In the genomic region with DNA sequence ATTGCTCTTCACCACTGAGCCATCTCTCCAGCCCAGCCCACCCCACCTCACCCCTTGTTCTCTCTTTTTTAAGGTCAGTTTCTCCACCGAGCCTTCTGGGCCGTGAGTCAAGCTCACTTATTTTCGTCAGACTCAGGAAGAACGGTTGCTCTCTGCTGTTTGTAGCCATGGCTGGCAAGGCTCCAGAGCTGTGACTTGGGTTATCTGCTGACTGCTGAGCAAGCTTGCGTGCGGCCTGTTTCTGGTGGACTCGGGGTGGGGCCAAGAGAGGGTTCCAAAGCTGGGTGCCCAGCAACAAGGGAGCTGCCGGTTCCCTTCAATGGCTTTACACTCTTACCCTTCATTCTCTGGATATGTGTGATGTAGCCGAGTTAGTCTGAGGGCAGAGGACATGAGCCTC, we compare ENCODE assay signal across 8 mouse cellular contexts. TPM values are rescaled to one million over a fixed set of nuclear protein-coding genes. Genes with fewer than 3 reads are reported as not detected.
A peak's percentile ranks its signal among the peaks of the same experiment; 100 is the strongest.
DNase-seq lines count a peak whose midpoint lies in the region; ATAC-seq and TF ChIP-seq lines count a peak whose summit lies in the region.
"Had no signal": no experiment of that assay in that cellular context is flagged by ENCODE, and none has a peak within 500 bp of the region (broad histone marks: within the 10 kb centered on the region; RNA-seq: fewer than 3 reads in every experiment).

No protein-coding gene starts in this region.

- in situ Hi-C loops in ES-E14 (cut with MboI; ENCODE audit: low sequenced_read_pairs in 2 of 2, unreplicated experiment in 2 of 2): no loop called here

- H3K9me3 ChIP-seq in ES-E14 (ENCODE audit: control insufficient read depth, insufficient read depth, low read depth, low read length): no peaks in the 10 kb centered on the region
- H3K9me3 ChIP-seq: midbrain, embryonic 12.5 days had no signal

- H3K4me3 ChIP-seq in ES-E14 (ENCODE audit: insufficient read depth in 1 of 2, low read depth in 1 of 2, low read length in 2 of 2, poor library complexity in 1 of 2, severe bottlenecking in 1 of 2): peak overlapping the region in 1 of 2 experiments; percentile 19; a peak in 2 of 4 replicates
- no peak overlapping the region for H3K4me3 ChIP-seq in left cerebral cortex, adult 2 months
- H3K4me3 ChIP-seq: midbrain, embryonic 12.5 days had no signal

- intact Hi-C loops in left cerebral cortex, adult 2 months (cut with DNase I): no loop called here

- no peak overlapping the region for H3K9ac ChIP-seq in ES-E14 (ENCODE audit: insufficient read depth, low read depth, low read length, poor library complexity, severe bottlenecking)
- H3K9ac ChIP-seq: midbrain, embryonic 12.5 days had no signal

- H3K4me1 ChIP-seq in ES-E14 (ENCODE audit: control insufficient read depth in 2 of 2, insufficient read depth in 2 of 2, low read length in 2 of 2, poor library complexity in 1 of 2): peaks cover 21 to 64% of the 10 kb centered on the region in 2 experiments

- H3K36me3 ChIP-seq in ES-E14 (ENCODE audit: control insufficient read depth, insufficient read depth, low read length, poor library complexity, severe bottlenecking): peaks cover 7% of the 10 kb centered on the region; the same call in 1 of the 2 replicates
- H3K36me3 ChIP-seq: midbrain, embryonic 12.5 days had no signal

- ATAC-seq in frontal cortex, adult (ENCODE audit: low TSS enrichment): no peak

- H3K27ac ChIP-seq in ES-E14 (ENCODE audit: insufficient read depth, low read depth, low read length, poor library complexity, severe bottlenecking): peak overlapping the region; percentile 47
- H3K27ac ChIP-seq in left cerebral cortex, adult 2 months: peak overlapping the region; percentile 30; the same call in 1 of the 2 replicates
- H3K27ac ChIP-seq: midbrain, embryonic 12.5 days had no signal

- DNase-seq in ES-E14 (ENCODE audit: low read depth, low spot score) (no peak), adipocyte (ENCODE audit: low spot score) (peak; percentile 44), liver (no peak)
- DNase-seq in heart, adult 9 months (ENCODE audit: low spot score in 2 of 2): peak; percentile 71 to 85
- DNase-seq in left cerebral cortex, adult 2 months (ENCODE audit: extremely low spot score in 1 of 2, low spot score in 2 of 2): peak; percentile 37 to 41
- peak; percentile 81 for DNase-seq in testis, postnatal 10 days (ENCODE audit: low spot score)

- TF ChIP-seq CTCF in left cerebral cortex, adult 2 months (IDR thresholded peaks at IDR 0.05): no peak

TF ChIP-seq in ES-E14, 5 proteins besides CTCF, POLR2A, EP300 and RAD21:
- TF ChIP-seq MAFK (IDR thresholded peaks at IDR 0.05; ENCODE audit: insufficient read depth, low read depth, low read length) (no peak), ZNF384 (IDR thresholded peaks at IDR 0.05; ENCODE audit: low read depth, low read length) (no peak), CHD2 (IDR thresholded peaks at IDR 0.05; ENCODE audit: low read depth, low read length) (no peak), HCFC1 (IDR thresholded peaks at IDR 0.05; ENCODE audit: borderline replicate concordance, insufficient read depth, low read length) (no peak), ZC3H11A (IDR thresholded peaks at IDR 0.05; ENCODE audit: borderline replicate concordance, low read depth, low read length) (no peak)

RNA-seq across cellular contexts. Expression of gene Sulf2, which starts 15.0 kb away (rescaled TPM):
- 102 and 164 TPM in 2 replicates for total RNA-seq in ES-E14 (2012; rRNA removed)
- 100 to 1,000 TPM; 100 to 102 TPM for total RNA-seq in left cerebral cortex, adult 2 months (2021)

Comparison
In these comparisons a context has a peak if more than half of its experiments do, and no peak if none do; other contexts are left out.
1. DNase-seq: peak in adipocyte (single experiment), heart, adult 9 months (2 of 2), left cerebral cortex, adult 2 months (2 of 2) and testis, postnatal 10 days (single experiment); none in ES-E14 (single experiment) and liver (single experiment).